Mouse (Mus musculus) limb, embryonic 15.5 days (tissue): ENCODE results near the gene Slc2a4. TPM values are rescaled to one million over a fixed set of nuclear protein-coding genes. Genes with fewer than 3 reads are reported as not detected.
"Not testable (repeated sequence)": the region's sequence is repeated elsewhere in the genome, so short reads cannot be mapped to it uniquely, and the experiment has no call there.

Experiments
- ATAC-seq: fragments of 200-750 bp; cut with Nextera tagmentation; 2 replicates; pipeline ENCODE4 v1.8.0; 2017; ENCODE audit warnings: low read depth, moderate TSS enrichment; ENCODE audit not compliant: insufficient number of reproducible peaks, low FRiP score, low TSS enrichment
- H3K27ac ChIP-seq: fragments of 300-500 bp; sonication (generic); 2 replicates; pipeline ENCODE4 v1.5.1; 2015; ENCODE audit warnings: moderate library complexity, mild to moderate bottlenecking, inconsistent platforms
- H3K27me3 ChIP-seq: fragments of 300-500 bp; sonication (generic); 2 replicates; pipeline ENCODE4 v1.6.1; 2015; ENCODE audit warnings: inconsistent platforms
- H3K36me3 ChIP-seq: fragments of 300-500 bp; sonication (generic); 2 replicates; pipeline ENCODE4 v1.6.1; 2015; ENCODE audit warnings: inconsistent platforms
- H3K4me1 ChIP-seq: fragments of 300-500 bp; sonication (generic); 2 replicates; pipeline ENCODE4 v1.6.1; 2015; ENCODE audit warnings: inconsistent platforms
- H3K4me2 ChIP-seq: fragments of 300-500 bp; sonication (generic); 2 replicates; pipeline ENCODE4 v1.6.1; 2015; ENCODE audit warnings: mild to moderate bottlenecking, inconsistent platforms
- H3K4me3 ChIP-seq: fragments of 300-500 bp; sonication (generic); 2 replicates; pipeline ENCODE4 v1.5.1; 2015; ENCODE audit warnings: mild to moderate bottlenecking, inconsistent platforms
- H3K9ac ChIP-seq: fragments of 300-500 bp; sonication (generic); 2 replicates; pipeline ENCODE4 v1.6.1; 2015; ENCODE audit warnings: inconsistent platforms
- H3K9me3 ChIP-seq: fragments of 300-500 bp; sonication (generic); 2 replicates; pipeline ENCODE4 v1.6.1; 2016; ENCODE audit warnings: inconsistent platforms
- WGBS: fragments of 180-500 bp; shearing (Covaris S2); methylation state at CpG from one replicate; pipeline ENCODE4 v1.1.7; 2015; 5-methylcytosine and 5-hydroxymethylcytosine counted together
- polyA plus RNA-seq: library from polyadenylated mRNA; unstranded; fragments of >200 nt; fragmentation: Nextera tagmentation; extraction: Ambion mirVana; gene quantifications from 2 replicates; pipeline ENCODE4 v1.2.1, GENCODE M21; 2015

The Slc2a4 gene
- polyA plus RNA-seq, 1 experiment from 2014 or later, result 23.0 TPM

GRCm38 (mm10) chr11:69968793-69969192 is 20.8 kb upstream of the Slc2a4 start:
- Histone ChIP-seq H3K4me1 (peaks cover 24% of the 10 kb centered on the region), H3K9ac (no peak overlapping the region), H3K9me3 (no peaks in the 10 kb centered on the region), H3K27me3 (peaks cover 38% of the 10 kb centered on the region), H3K4me2 (no peak overlapping the region), H3K36me3 (peaks cover 54% of the 10 kb centered on the region), H3K4me3 (no peak overlapping the region), H3K27ac (no peak overlapping the region)
- no peak for ATAC-seq
- 80% methylated on average over 4 of the region's 4 CpGs for WGBS

- ATAC-seq, result no peak
- peaks cover 37% of the 10 kb centered on the region for H3K36me3 ChIP-seq
- WGBS, result 41% methylated on average over 17 of the region's 17 CpGs
- H3K9me3 ChIP-seq, result no peaks in the 10 kb centered on the region
- H3K9ac ChIP-seq, result peak overlapping the region; percentile 45; the same call in 1 of the 2 replicates
- no peak overlapping the region for H3K27ac ChIP-seq
- peak overlapping the region; percentile 39 for H3K4me3 ChIP-seq
- H3K4me1 ChIP-seq, result peaks cover 24% of the 10 kb centered on the region
- peak overlapping the region; percentile 72 for H3K4me2 ChIP-seq
- H3K27me3 ChIP-seq, result peaks cover 56% of the 10 kb centered on the region
Measured at GRCm38 (mm10) chr11:69966860-69967517, 19.0 kb upstream of the Slc2a4 start.

GRCm38 (mm10) chr11:69966006-69966859 is 18.2 kb upstream of the Slc2a4 start:
- Histone ChIP-seq H3K27me3 (peaks cover 58% of the 10 kb centered on the region), H3K36me3 (peaks cover 29% of the 10 kb centered on the region), H3K27ac (no peak overlapping the region), H3K9me3 (no peaks in the 10 kb centered on the region), H3K9ac (peak overlapping the region; percentile 45), H3K4me3 (peak overlapping the region; percentile 39), H3K4me1 (peaks cover 24% of the 10 kb centered on the region), H3K4me2 (peak overlapping the region; percentile 72)
- peak; percentile 57; the same call in 1 of the 2 replicates for ATAC-seq
- WGBS, result 2% methylated on average over 58 of the region's 59 CpGs

- H3K9me3 ChIP-seq, result no peaks in the 10 kb centered on the region
- 3% methylated on average over 49 of the region's 49 CpGs for whole genome bisulfite sequencing
- no peak for ATAC-seq
- peaks cover 60% of the 10 kb centered on the region for H3K27me3 ChIP-seq
- H3K9ac ChIP-seq, result no peak overlapping the region
- peak overlapping the region; percentile 39 for H3K4me3 ChIP-seq
- peaks cover 25% of the 10 kb centered on the region for H3K36me3 ChIP-seq
- H3K27ac ChIP-seq, result no peak overlapping the region
- H3K4me1 ChIP-seq, result peaks cover 24% of the 10 kb centered on the region
- H3K4me2 ChIP-seq, result peak overlapping the region; percentile 72
Measured at GRCm38 (mm10) chr11:69965271-69966005, 17.4 kb upstream of the Slc2a4 start.

GRCm38 (mm10) chr11:69964650-69965270 is 16.8 kb upstream of the Slc2a4 start, which contains the start of gene Cldn7:
Gene Cldn7, plus strand, starts transcription at chr11:69964779.
- Histone ChIP-seq H3K4me2 (peak within 1 kb of the TSS; percentile 72), H3K36me3 (peaks cover 19% of the 10 kb centered on the region), H3K27ac (no peak within 1 kb of the TSS), H3K9me3 (no peaks in the 10 kb centered on the region), H3K9ac (no peak within 1 kb of the TSS), H3K27me3 (peaks cover 65% of the 10 kb centered on the region), H3K4me3 (peak within 1 kb of the TSS; percentile 39), H3K4me1 (peaks cover 24% of the 10 kb centered on the region)
- no peak for ATAC-seq
- WGBS, result 10% methylated on average over 24 of the region's 24 CpGs

- peaks cover 68% of the 10 kb centered on the region for H3K27me3 ChIP-seq
- H3K9me3 ChIP-seq, result no peaks in the 10 kb centered on the region
- no peak overlapping the region for H3K4me3 ChIP-seq
- no peak overlapping the region for H3K4me2 ChIP-seq
- H3K36me3 ChIP-seq, result no peaks in the 10 kb centered on the region
- H3K27ac ChIP-seq, result no peak overlapping the region
- H3K4me1 ChIP-seq, result peaks cover 20% of the 10 kb centered on the region
- no peak overlapping the region for H3K9ac ChIP-seq
- ATAC-seq, result no peak
- 28% methylated on average over 5 of the region's 5 CpGs for WGBS
Measured at GRCm38 (mm10) chr11:69961841-69962240, 13.9 kb upstream of the Slc2a4 start.

- WGBS, result 40% methylated on average over 5 of the region's 5 CpGs
- Histone ChIP-seq H3K9ac (no peak overlapping the region), H3K36me3 (no peaks in the 10 kb centered on the region), H3K27ac (no peak overlapping the region), H3K4me1 (peaks cover 8% of the 10 kb centered on the region), H3K4me2 (no peak overlapping the region), H3K9me3 (no peaks in the 10 kb centered on the region), H3K27me3 (peaks cover 55% of the 10 kb centered on the region), H3K4me3 (no peak overlapping the region)
- no peak for ATAC-seq
Measured at GRCm38 (mm10) chr11:69960616-69961015, 12.6 kb upstream of the Slc2a4 start.

GRCm38 (mm10) chr11:69956218-69956617 is 8.2 kb upstream of the Slc2a4 start:
- H3K27ac ChIP-seq, result no peak overlapping the region
- no peaks in the 10 kb centered on the region for H3K4me1 ChIP-seq
- H3K9ac ChIP-seq, result no peak overlapping the region
- H3K9me3 ChIP-seq, result no peaks in the 10 kb centered on the region
- H3K4me2 ChIP-seq, result no peak overlapping the region
- H3K4me3 ChIP-seq, result no peak overlapping the region
- no peaks in the 10 kb centered on the region for H3K36me3 ChIP-seq
- WGBS, result 58% methylated on average over 1 of the region's 1 CpGs
- H3K27me3 ChIP-seq, result peaks cover 17% of the 10 kb centered on the region
- no peak for ATAC-seq

- 65% methylated on average over 4 of the region's 4 CpGs for WGBS
- H3K4me2 ChIP-seq, H3K4me1 ChIP-seq, H3K9me3 ChIP-seq, H3K9ac ChIP-seq, H3K36me3 ChIP-seq, H3K27ac ChIP-seq, ATAC-seq, H3K4me3 ChIP-seq: not testable (repeated sequence)
- H3K27me3 ChIP-seq, result peaks cover 17% of the 10 kb centered on the region
Measured at GRCm38 (mm10) chr11:69955618-69956017, 7.6 kb upstream of the Slc2a4 start.

GRCm38 (mm10) chr11:69953267-69953915 is 5.4 kb upstream of the Slc2a4 start:
- Histone ChIP-seq H3K9me3 (no peaks in the 10 kb centered on the region), H3K4me1 (peaks cover 4% of the 10 kb centered on the region), H3K9ac (no peak overlapping the region), H3K27ac (no peak overlapping the region), H3K4me2 (no peak overlapping the region), H3K36me3 (no peaks in the 10 kb centered on the region), H3K27me3 (peaks cover under 1% of the 10 kb centered on the region; the same call in 1 of the 2 replicates), H3K4me3 (no peak overlapping the region)
- 53% methylated on average over 11 of the region's 11 CpGs for WGBS
- ATAC-seq, result no peak

GRCm38 (mm10) chr11:69952274-69952673 is 4.3 kb upstream of the Slc2a4 start:
- Histone ChIP-seq H3K27me3 (no peaks in the 10 kb centered on the region), H3K27ac (no peak overlapping the region), H3K4me3 (no peak overlapping the region), H3K9ac (no peak overlapping the region), H3K36me3 (no peaks in the 10 kb centered on the region), H3K4me2 (no peak overlapping the region), H3K4me1 (peaks cover 14% of the 10 kb centered on the region), H3K9me3 (no peaks in the 10 kb centered on the region)
- 37% methylated on average over 1 of the region's 1 CpGs for WGBS
- ATAC-seq, result no peak
